Mouse (Mus musculus): ENCODE measurements around the gene Tax1bp1. TPM values are rescaled to one million over a fixed set of nuclear protein-coding genes. Genes with fewer than 3 reads are reported as not detected.

Gene Tax1bp1
- polyA plus RNA-seq, 1 experiment from 2014 or later: 156 TPM

- no peak overlapping the region for H3K27ac ChIP-seq (replicated peaks)
- TF ChIP-seq EP300 (optimal IDR thresholded peaks at IDR 0.05) (no peak), CTCF (IDR thresholded peaks at IDR 0.05; ENCODE audit: low read depth) (no peak)
- DNase-seq (ENCODE audit: low spot score): no peak
- H3K4me1 ChIP-seq (replicated peaks; ENCODE audit: control insufficient read depth, insufficient read depth): no peaks in the 10 kb centered on the region
- H3K4me3 ChIP-seq (ENCODE audit: low read depth, low read length): no peak overlapping the region
- H3K9ac ChIP-seq (ENCODE audit: low read length): no peak overlapping the region
- WGBS: 90% methylated on average over 8 of the region's 8 CpGs
- no peaks in the 10 kb centered on the region for H3K36me3 ChIP-seq (ENCODE audit: control insufficient read depth, insufficient read depth, low read length)
- no peak for ATAC-seq (ENCODE audit: low FRiP score, low TSS enrichment)
- no peaks in the 10 kb centered on the region for H3K9me3 ChIP-seq (ENCODE audit: control insufficient read depth, low read length)
- H3K27me3 ChIP-seq (ENCODE audit: control insufficient read depth, insufficient read depth, low read length): no peaks in the 10 kb centered on the region
- H3K4me2 ChIP-seq (replicated peaks; ENCODE audit: low read depth): no peak overlapping the region
Observed at GRCm38 (mm10) chr6:52777034-52777433, 63.5 kb downstream of the Tax1bp1 start.

- no peaks in the 10 kb centered on the region for H3K9me3 ChIP-seq (ENCODE audit: control insufficient read depth, low read length)
- ATAC-seq (ENCODE audit: low FRiP score, low TSS enrichment) (no peak), DNase-seq (ENCODE audit: low spot score) (no peak)
- H3K36me3 ChIP-seq (ENCODE audit: control insufficient read depth, insufficient read depth, low read length): no peaks in the 10 kb centered on the region
- TF ChIP-seq CTCF (IDR thresholded peaks at IDR 0.05; ENCODE audit: low read depth) (no peak), EP300 (optimal IDR thresholded peaks at IDR 0.05) (no peak)
- H3K9ac ChIP-seq (ENCODE audit: low read length): no peak overlapping the region
- no peaks in the 10 kb centered on the region for H3K4me1 ChIP-seq (replicated peaks; ENCODE audit: control insufficient read depth, insufficient read depth)
- no peak overlapping the region for H3K4me2 ChIP-seq (replicated peaks; ENCODE audit: low read depth)
- H3K27ac ChIP-seq (replicated peaks): no peak overlapping the region
- 91% methylated on average over 5 of the region's 5 CpGs for WGBS
- no peaks in the 10 kb centered on the region for H3K27me3 ChIP-seq (ENCODE audit: control insufficient read depth, insufficient read depth, low read length)
- no peak overlapping the region for H3K4me3 ChIP-seq (ENCODE audit: low read depth, low read length)
Observed at GRCm38 (mm10) chr6:52778523-52778922, 65.0 kb downstream of the Tax1bp1 start.

GRCm38 (mm10) chr6:52779546-52779945, 66.0 kb downstream of the Tax1bp1 start:
- TF ChIP-seq EP300 (optimal IDR thresholded peaks at IDR 0.05) (no peak), CTCF (IDR thresholded peaks at IDR 0.05; ENCODE audit: low read depth) (no peak)
- Histone ChIP-seq H3K27ac (replicated peaks) (no peak overlapping the region), H3K4me3 (ENCODE audit: low read depth, low read length) (no peak overlapping the region), H3K9ac (ENCODE audit: low read length) (no peak overlapping the region), H3K9me3 (ENCODE audit: control insufficient read depth, low read length) (no peaks in the 10 kb centered on the region), H3K36me3 (ENCODE audit: control insufficient read depth, insufficient read depth, low read length) (no peaks in the 10 kb centered on the region), H3K27me3 (ENCODE audit: control insufficient read depth, insufficient read depth, low read length) (no peaks in the 10 kb centered on the region), H3K4me1 (replicated peaks; ENCODE audit: control insufficient read depth, insufficient read depth) (no peaks in the 10 kb centered on the region), H3K4me2 (replicated peaks; ENCODE audit: low read depth) (no peak overlapping the region)
- 83% methylated on average over 5 of the region's 5 CpGs for WGBS
- ATAC-seq (ENCODE audit: low FRiP score, low TSS enrichment) (no peak), DNase-seq (ENCODE audit: low spot score) (no peak)

- Histone ChIP-seq H3K9me3 (ENCODE audit: control insufficient read depth, low read length) (no peaks in the 10 kb centered on the region), H3K9ac (ENCODE audit: low read length) (no peak overlapping the region), H3K4me3 (ENCODE audit: low read depth, low read length) (no peak overlapping the region), H3K27ac (replicated peaks) (no peak overlapping the region), H3K27me3 (ENCODE audit: control insufficient read depth, insufficient read depth, low read length) (no peaks in the 10 kb centered on the region), H3K4me1 (replicated peaks; ENCODE audit: control insufficient read depth, insufficient read depth) (no peaks in the 10 kb centered on the region), H3K36me3 (ENCODE audit: control insufficient read depth, insufficient read depth, low read length) (no peaks in the 10 kb centered on the region), H3K4me2 (replicated peaks; ENCODE audit: low read depth) (no peak overlapping the region)
- WGBS: 70% methylated on average over 10 of the region's 10 CpGs
- DNase-seq (ENCODE audit: low spot score) (no peak), ATAC-seq (ENCODE audit: low FRiP score, low TSS enrichment) (no peak)
- TF ChIP-seq EP300 (optimal IDR thresholded peaks at IDR 0.05): no peak
- no peak for TF ChIP-seq CTCF (IDR thresholded peaks at IDR 0.05; ENCODE audit: low read depth)
Observed at GRCm38 (mm10) chr6:52790316-52790715, 76.8 kb downstream of the Tax1bp1 start.

GRCm38 (mm10) chr6:52790781-52791180, 77.3 kb downstream of the Tax1bp1 start:
- no peaks in the 10 kb centered on the region for H3K36me3 ChIP-seq (ENCODE audit: control insufficient read depth, insufficient read depth, low read length)
- H3K27me3 ChIP-seq (ENCODE audit: control insufficient read depth, insufficient read depth, low read length): no peaks in the 10 kb centered on the region
- H3K27ac ChIP-seq (replicated peaks): no peak overlapping the region
- ATAC-seq (ENCODE audit: low FRiP score, low TSS enrichment): no peak
- H3K4me2 ChIP-seq (replicated peaks; ENCODE audit: low read depth): no peak overlapping the region
- no peak overlapping the region for H3K9ac ChIP-seq (ENCODE audit: low read length)
- H3K4me3 ChIP-seq (ENCODE audit: low read depth, low read length): no peak overlapping the region
- no peaks in the 10 kb centered on the region for H3K4me1 ChIP-seq (replicated peaks; ENCODE audit: control insufficient read depth, insufficient read depth)
- WGBS: 80% methylated on average over 4 of the region's 4 CpGs
- DNase-seq (ENCODE audit: low spot score): no peak
- no peak for TF ChIP-seq CTCF (IDR thresholded peaks at IDR 0.05; ENCODE audit: low read depth)
- no peak for TF ChIP-seq EP300 (optimal IDR thresholded peaks at IDR 0.05)
- no peaks in the 10 kb centered on the region for H3K9me3 ChIP-seq (ENCODE audit: control insufficient read depth, low read length)

- Histone ChIP-seq H3K9me3 (ENCODE audit: control insufficient read depth, low read length) (no peaks in the 10 kb centered on the region), H3K36me3 (ENCODE audit: control insufficient read depth, insufficient read depth, low read length) (no peaks in the 10 kb centered on the region), H3K9ac (ENCODE audit: low read length) (no peak overlapping the region), H3K27ac (replicated peaks) (no peak overlapping the region), H3K4me3 (ENCODE audit: low read depth, low read length) (no peak overlapping the region), H3K4me1 (replicated peaks; ENCODE audit: control insufficient read depth, insufficient read depth) (peaks cover 3% of the 10 kb centered on the region; the same call in 1 of the 2 replicates), H3K4me2 (replicated peaks; ENCODE audit: low read depth) (no peak overlapping the region), H3K27me3 (ENCODE audit: control insufficient read depth, insufficient read depth, low read length) (no peaks in the 10 kb centered on the region)
- DNase-seq (ENCODE audit: low spot score): no peak
- no peak for TF ChIP-seq EP300 (optimal IDR thresholded peaks at IDR 0.05)
- no peak for TF ChIP-seq CTCF (IDR thresholded peaks at IDR 0.05; ENCODE audit: low read depth)
- ATAC-seq (ENCODE audit: low FRiP score, low TSS enrichment): no peak
- 71% methylated on average over 3 of the region's 3 CpGs for WGBS
Observed at GRCm38 (mm10) chr6:52792455-52792854, 78.9 kb downstream of the Tax1bp1 start.

Measured in stomach, postnatal 0 days (tissue).